Mouse (Mus musculus) embryonic facial prominence, embryonic 15.5 days (tissue): Measurements from ENCODE around the gene Rps2. TPM values are rescaled to one million over a fixed set of nuclear protein-coding genes. Genes with fewer than 3 reads are reported as not detected.

ENCODE experiments used
- ATAC-seq: fragments of 200-750 bp; cut with Nextera tagmentation; 2 replicates; pipeline ENCODE4 v1.8.0; 2017; ENCODE audit warnings: low read depth, moderate TSS enrichment; ENCODE audit not compliant: insufficient number of reproducible peaks, low FRiP score, low TSS enrichment
- H3K27ac ChIP-seq: fragments of 300-500 bp; sonication (generic); replicated peaks from 2 replicates; pipeline ENCODE4 v1.5.1; 2015; ENCODE audit warnings: mild to moderate bottlenecking, inconsistent platforms
- H3K27me3 ChIP-seq: fragments of 300-500 bp; sonication (generic); 2 replicates; pipeline ENCODE4 v1.6.1; 2015; ENCODE audit warnings: inconsistent platforms
- H3K36me3 ChIP-seq: fragments of 300-500 bp; sonication (generic); 2 replicates; pipeline ENCODE4 v1.6.1; 2015; ENCODE audit warnings: mild to moderate bottlenecking, inconsistent platforms
- H3K4me1 ChIP-seq: fragments of 300-500 bp; sonication (generic); 2 replicates; pipeline ENCODE4 v1.6.1; 2015; ENCODE audit warnings: inconsistent platforms
- H3K4me2 ChIP-seq: fragments of 300-500 bp; sonication (generic); replicated peaks from 2 replicates; pipeline ENCODE4 v1.6.1; 2015; ENCODE audit warnings: mild to moderate bottlenecking, inconsistent platforms
- H3K4me3 ChIP-seq: fragments of 300-500 bp; sonication (generic); replicated peaks from 2 replicates; pipeline ENCODE4 v1.5.1; 2015; ENCODE audit warnings: mild to moderate bottlenecking, inconsistent platforms
- H3K9ac ChIP-seq: fragments of 300-500 bp; sonication (generic); 2 replicates; pipeline ENCODE4 v1.6.1; 2015; ENCODE audit warnings: inconsistent platforms
- H3K9me3 ChIP-seq: fragments of 300-500 bp; sonication (generic); replicated peaks from 2 replicates; pipeline ENCODE4 v1.6.1; 2016; ENCODE audit warnings: inconsistent platforms
- WGBS: fragments of 180-500 bp; shearing (Covaris S2); methylation state at CpG from one replicate; pipeline ENCODE4 v1.1.7; 2015; 5-methylcytosine and 5-hydroxymethylcytosine counted together
- polyA plus RNA-seq: library from polyadenylated mRNA; unstranded; fragments of >200 nt; fragmentation: Nextera tagmentation; extraction: Ambion mirVana; gene quantifications from 2 replicates; pipeline ENCODE4 v1.2.1, GENCODE M21; 2015

Rps2 gene
- polyA plus RNA-seq, 1 experiment from 2014 or later = 1,508 TPM

DNA sequence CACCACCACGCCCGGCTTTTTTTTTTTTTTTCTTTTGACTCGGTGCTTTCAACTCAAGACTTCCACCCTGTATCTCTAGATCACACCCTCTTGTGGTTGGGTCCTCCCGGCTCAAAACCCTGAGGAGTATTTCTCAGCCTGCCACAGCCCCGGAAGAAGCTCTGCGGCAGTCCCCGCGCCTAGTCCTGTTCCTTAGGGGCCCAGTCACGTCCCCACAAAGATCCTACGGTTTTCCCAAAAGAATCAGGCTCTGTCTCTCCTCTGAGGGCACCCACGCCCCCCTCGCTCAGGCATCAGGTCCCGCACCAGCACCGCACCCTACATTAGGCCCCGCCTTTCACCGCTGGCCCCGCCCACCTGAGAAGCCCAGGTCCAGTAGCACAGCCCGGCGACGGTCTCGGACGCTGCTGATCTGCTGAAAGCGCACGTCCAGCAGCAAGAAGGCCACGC is 30.7 kb upstream of the Rps2 start:
- Histone ChIP-seq H3K9me3 (no peaks in the 10 kb centered on the region), H3K9ac (0 out of 2 replicates have a peak overlapping the region, but pooled peaks have one; percentile 23), H3K27me3 (peaks cover 46% of the 10 kb centered on the region), H3K4me1 (peaks cover 22% of the 10 kb centered on the region), H3K36me3 (peaks cover under 1% of the 10 kb centered on the region), H3K4me2 (peak overlapping the region; percentile 56), H3K4me3 (peak overlapping the region; percentile 29), H3K27ac (no peak overlapping the region)
- 2% methylated on average over 25 of the region's 25 CpGs for WGBS
- ATAC-seq = peak; percentile 47; the same call in 1 of the 2 replicates

GRCm38 (mm10) chr17:24687599-24687998 is 30.3 kb upstream of the Rps2 start:
- Histone ChIP-seq H3K27ac (no peak overlapping the region), H3K9me3 (no peaks in the 10 kb centered on the region), H3K36me3 (peaks cover 1% of the 10 kb centered on the region; the same call in 1 of the 2 replicates), H3K4me1 (peaks cover 22% of the 10 kb centered on the region), H3K4me2 (peak overlapping the region; percentile 56), H3K9ac (0 out of 2 replicates have a peak overlapping the region, but pooled peaks have one; percentile 23), H3K4me3 (peak overlapping the region; percentile 29), H3K27me3 (peaks cover 46% of the 10 kb centered on the region)
- ATAC-seq = no peak
- WGBS = 17% methylated on average over 23 of the region's 23 CpGs

- Histone ChIP-seq H3K4me3 (peak within 1 kb of the TSS; percentile 55), H3K36me3 (peaks cover 10% of the 10 kb centered on the region), H3K27me3 (peaks cover 46% of the 10 kb centered on the region), H3K9ac (peak within 1 kb of the TSS; percentile 42), H3K4me2 (peak within 1 kb of the TSS; percentile 93), H3K4me1 (peaks cover 22% of the 10 kb centered on the region), H3K9me3 (no peaks in the 10 kb centered on the region), H3K27ac (no peak within 1 kb of the TSS)
- peak; percentile 27; the same call in 1 of the 2 replicates for ATAC-seq
- WGBS = under 1% methylated on average over 50 of the region's 55 CpGs
These were observed 28.4 kb upstream of the Rps2 start, which contains the start of gene Syngr3 for GRCm38 (mm10) chr17:24689251-24690081. Syngr3 (minus strand) TSS chr17:24689955.

DNA sequence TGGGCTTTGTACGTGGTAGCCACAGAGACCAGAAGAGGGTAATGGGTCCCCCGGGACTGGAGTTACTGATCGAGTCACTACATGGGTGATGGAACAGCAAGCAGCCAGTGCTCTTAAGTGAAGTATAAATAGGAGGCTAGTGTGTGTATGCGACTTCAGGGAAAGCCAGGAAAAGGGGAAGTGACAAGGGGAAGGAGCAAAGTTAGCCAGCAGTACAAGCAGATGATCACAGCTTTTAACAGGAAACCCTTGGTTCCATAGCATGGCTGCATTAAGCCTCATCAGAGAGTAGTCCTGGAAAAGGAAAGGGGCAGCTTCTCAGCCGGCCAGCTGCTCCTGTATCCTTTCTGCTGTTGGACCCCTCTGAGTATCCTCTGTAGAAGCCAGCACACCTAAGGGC is 25.5 kb upstream of the Rps2 start:
- Histone ChIP-seq H3K27ac (no peak overlapping the region), H3K4me2 (no peak overlapping the region), H3K27me3 (peaks cover 38% of the 10 kb centered on the region), H3K36me3 (peaks cover 10% of the 10 kb centered on the region), H3K9me3 (no peaks in the 10 kb centered on the region), H3K9ac (no peak overlapping the region), H3K4me3 (no peak overlapping the region), H3K4me1 (peaks cover 32% of the 10 kb centered on the region)
- ATAC-seq = no peak
- WGBS = 86% methylated on average over 5 of the region's 5 CpGs

GRCm38 (mm10) chr17:24695326-24696010 is 22.4 kb upstream of the Rps2 start:
- H3K4me2 ChIP-seq = peak overlapping the region; percentile 80
- peaks cover 29% of the 10 kb centered on the region for H3K4me1 ChIP-seq
- peak; percentile 8; the same call in 1 of the 2 replicates for ATAC-seq
- peak overlapping the region; percentile 76 for H3K9ac ChIP-seq
- peak overlapping the region; percentile 91 for H3K27ac ChIP-seq
- peaks cover 7% of the 10 kb centered on the region for H3K27me3 ChIP-seq
- peaks cover 21% of the 10 kb centered on the region for H3K36me3 ChIP-seq
- no peaks in the 10 kb centered on the region for H3K9me3 ChIP-seq
- H3K4me3 ChIP-seq = peak overlapping the region; percentile 71
- 8% methylated on average over 40 of the region's 51 CpGs for WGBS

- under 1% methylated on average over 76 of the region's 76 CpGs for WGBS
- Histone ChIP-seq H3K4me3 (peak within 1 kb of the TSS; percentile 71), H3K4me1 (peaks cover 29% of the 10 kb centered on the region), H3K9ac (peak within 1 kb of the TSS; percentile 76), H3K36me3 (peaks cover 27% of the 10 kb centered on the region), H3K4me2 (peak within 1 kb of the TSS; percentile 80), H3K9me3 (no peaks in the 10 kb centered on the region), H3K27ac (peak within 1 kb of the TSS; percentile 91), H3K27me3 (peaks cover under 1% of the 10 kb centered on the region; the same call in 1 of the 2 replicates)
- peak; percentile 93 for ATAC-seq
These were observed 21.8 kb upstream of the Rps2 start, which contains the start of the genes Gfer and Noxo1 for GRCm38 (mm10) chr17:24696011-24696697. Gfer (minus strand) TSS chr17:24696156. Noxo1 (plus strand) TSS chr17:24696234.

GRCm38 (mm10) chr17:24697985-24698384 is 19.9 kb upstream of the Rps2 start:
- H3K9me3 ChIP-seq = no peaks in the 10 kb centered on the region
- H3K4me2 ChIP-seq = 0 out of 2 replicates have a peak overlapping the region, but pooled peaks have one; percentile 1
- H3K27ac ChIP-seq = peak overlapping the region; percentile 14; the same call in 1 of the 2 replicates
- peaks cover 29% of the 10 kb centered on the region for H3K4me1 ChIP-seq
- H3K4me3 ChIP-seq = no peak overlapping the region
- WGBS = 13% methylated on average over 5 of the region's 5 CpGs
- no peak overlapping the region for H3K9ac ChIP-seq
- peaks cover 40% of the 10 kb centered on the region for H3K36me3 ChIP-seq
- no peak for ATAC-seq
- H3K27me3 ChIP-seq = no peaks in the 10 kb centered on the region

DNA sequence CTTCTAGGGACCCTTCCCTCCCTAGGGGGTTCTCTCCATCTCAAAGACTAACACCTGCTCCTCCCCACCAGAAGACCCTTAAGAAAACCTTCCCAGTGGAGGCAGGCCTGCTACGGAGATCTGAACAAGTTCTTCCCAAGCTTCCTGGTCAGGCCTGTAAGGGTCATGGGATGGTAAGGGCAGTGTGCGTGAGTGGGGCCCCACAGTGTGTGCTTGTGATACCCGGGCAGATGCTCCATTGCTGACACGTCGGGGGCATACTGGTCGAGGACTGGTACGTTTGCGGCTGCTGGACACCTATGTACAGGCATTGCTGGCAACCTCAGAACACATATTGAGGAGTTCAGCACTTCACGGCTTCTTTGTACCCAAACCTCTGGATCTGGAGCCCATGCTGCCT is 19.2 kb upstream of the Rps2 start:
- Histone ChIP-seq H3K4me2 (no peak overlapping the region), H3K27me3 (no peaks in the 10 kb centered on the region), H3K9ac (no peak overlapping the region), H3K4me1 (peaks cover 29% of the 10 kb centered on the region), H3K36me3 (peaks cover 38% of the 10 kb centered on the region), H3K9me3 (no peaks in the 10 kb centered on the region), H3K4me3 (no peak overlapping the region), H3K27ac (no peak overlapping the region)
- WGBS = 70% methylated on average over 9 of the region's 9 CpGs
- ATAC-seq = no peak

GRCm38 (mm10) chr17:24699473-24699872 is 18.4 kb upstream of the Rps2 start:
- no peaks in the 10 kb centered on the region for H3K27me3 ChIP-seq
- peaks cover 45% of the 10 kb centered on the region for H3K36me3 ChIP-seq
- no peak overlapping the region for H3K9ac ChIP-seq
- no peak overlapping the region for H3K4me3 ChIP-seq
- H3K4me1 ChIP-seq = peaks cover 29% of the 10 kb centered on the region
- WGBS = 83% methylated on average over 2 of the region's 2 CpGs
- H3K9me3 ChIP-seq = no peaks in the 10 kb centered on the region
- H3K27ac ChIP-seq = no peak overlapping the region
- no peak overlapping the region for H3K4me2 ChIP-seq
- no peak for ATAC-seq

- peaks cover 56% of the 10 kb centered on the region for H3K36me3 ChIP-seq
- H3K4me2 ChIP-seq = no peak overlapping the region
- H3K9ac ChIP-seq = no peak overlapping the region
- no peak overlapping the region for H3K4me3 ChIP-seq
- ATAC-seq = no peak
- 85% methylated on average over 9 of the region's 9 CpGs for WGBS
- peaks cover 25% of the 10 kb centered on the region for H3K4me1 ChIP-seq
- no peaks in the 10 kb centered on the region for H3K27me3 ChIP-seq
- H3K9me3 ChIP-seq = no peaks in the 10 kb centered on the region
- H3K27ac ChIP-seq = no peak overlapping the region
These were observed 16.7 kb upstream of the Rps2 start for GRCm38 (mm10) chr17:24701251-24701650.
